Mouse (Mus musculus): Measurements from ENCODE around the gene Tada1.

Gene Tada1

DNA sequence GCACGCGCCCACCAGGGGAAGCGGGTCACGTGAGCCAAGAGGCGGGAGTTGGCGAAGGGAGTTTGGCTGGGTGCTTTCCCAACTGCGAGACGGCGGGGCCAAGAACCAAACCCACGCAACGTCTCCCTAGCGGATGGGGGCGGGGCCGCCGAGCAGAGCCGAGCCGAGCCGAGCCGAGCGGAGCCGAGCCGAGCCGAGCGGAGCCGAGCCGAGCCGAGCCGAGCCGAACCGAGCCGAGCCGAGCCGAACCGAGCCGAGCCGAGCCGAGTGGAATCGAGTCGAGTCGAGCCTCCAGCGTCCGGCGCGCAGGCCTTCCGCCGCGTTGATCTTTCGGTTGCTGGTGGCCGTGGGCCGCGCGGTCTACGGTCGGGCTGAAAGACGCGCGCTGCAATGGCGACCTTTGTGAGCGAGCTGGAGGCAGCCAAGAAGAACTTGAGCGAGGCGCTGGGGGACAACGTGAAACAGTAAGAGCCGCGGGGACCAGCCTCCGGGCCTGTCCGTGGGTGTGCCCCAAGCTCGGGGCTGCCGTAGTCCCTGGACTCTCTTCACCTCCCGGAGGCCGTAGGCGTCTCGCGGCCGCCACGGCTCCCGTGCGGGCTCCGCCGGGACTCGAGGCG is at the start of gene Tada1:
Gene Tada1, plus strand, starts transcription at position 85 of the 617 bp plus-strand sequence.
- peak; percentile 92 for DNase-seq

DNA sequence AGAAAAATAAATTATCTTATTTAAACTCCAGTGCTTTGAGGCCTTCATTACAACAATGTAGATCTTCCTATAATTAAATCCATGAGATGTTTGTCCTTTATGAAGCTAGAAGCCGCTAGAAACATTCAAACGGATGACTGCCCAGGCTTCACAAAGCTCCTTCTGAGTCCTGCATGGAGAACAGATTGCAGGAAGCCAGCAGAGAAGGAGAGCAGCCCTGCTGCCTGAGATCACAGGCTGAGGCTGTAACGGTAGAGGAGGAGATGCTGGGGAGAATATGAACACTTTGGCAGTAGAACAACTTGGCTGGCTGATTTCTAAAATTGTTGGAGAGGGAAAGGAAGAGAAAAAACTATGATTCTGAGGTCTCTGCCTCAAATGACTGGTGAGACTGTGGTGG is 48.1 kb upstream of the Tada1 start:
- no peak for DNase-seq

DNA sequence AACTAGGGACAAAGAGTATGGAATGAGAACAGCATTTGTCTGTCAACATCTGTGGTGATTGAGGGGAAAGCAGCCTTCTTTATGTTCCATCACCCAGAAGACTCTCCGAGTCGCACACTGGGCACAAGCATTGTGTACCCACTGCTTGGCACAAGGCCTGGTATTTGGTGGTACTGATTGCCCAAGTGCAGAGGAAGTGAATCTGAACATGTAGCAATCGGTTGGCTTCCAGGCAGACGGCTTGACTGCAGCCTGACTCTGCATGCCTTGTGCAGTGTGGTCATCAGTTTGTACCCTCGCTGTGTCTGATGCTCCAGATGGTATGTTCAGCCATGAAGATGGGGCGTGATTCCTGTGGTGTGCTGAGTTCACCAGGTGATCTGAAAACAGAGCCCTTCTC is 39.8 kb upstream of the Tada1 start:
- DNase-seq: no peak

DNA sequence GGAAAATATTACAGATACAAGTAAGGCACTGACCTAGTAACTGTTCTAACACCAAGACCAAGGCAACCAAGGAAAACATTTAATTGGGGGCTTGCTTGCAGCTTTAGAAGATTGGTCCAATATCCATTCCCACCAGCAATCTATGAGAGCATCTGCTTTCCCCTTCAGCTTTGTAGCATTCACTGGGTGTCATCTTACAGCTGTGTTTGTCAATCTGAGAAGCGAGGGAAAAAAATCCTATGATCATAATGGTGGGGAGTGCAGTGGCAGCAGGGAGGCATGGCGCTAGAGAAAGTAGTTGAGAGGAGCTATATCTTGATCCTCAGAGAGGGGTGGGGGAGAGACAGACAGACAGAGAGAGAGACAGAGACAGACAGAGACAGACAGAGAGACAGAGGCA is 36.8 kb upstream of the Tada1 start:
- DNase-seq: no peak

DNA sequence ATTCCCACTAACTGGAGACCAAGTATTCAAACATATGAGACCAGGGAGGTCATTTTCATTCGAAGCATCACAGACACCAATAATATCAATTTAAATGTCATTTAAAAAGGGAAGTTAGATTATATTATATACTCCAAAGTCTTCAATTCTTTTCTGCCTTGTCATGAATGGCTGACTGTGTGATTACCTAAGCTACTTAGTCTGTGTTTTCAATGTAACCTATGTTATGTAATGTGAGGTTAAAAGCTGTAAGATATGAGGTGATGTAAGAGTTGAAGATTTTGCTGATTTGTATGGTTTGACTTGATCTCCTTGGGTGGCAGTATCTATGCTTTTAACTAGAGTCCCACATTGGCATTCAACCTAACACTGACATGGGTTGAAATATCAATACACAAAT is 36.4 kb upstream of the Tada1 start:
- no peak for DNase-seq

DNA sequence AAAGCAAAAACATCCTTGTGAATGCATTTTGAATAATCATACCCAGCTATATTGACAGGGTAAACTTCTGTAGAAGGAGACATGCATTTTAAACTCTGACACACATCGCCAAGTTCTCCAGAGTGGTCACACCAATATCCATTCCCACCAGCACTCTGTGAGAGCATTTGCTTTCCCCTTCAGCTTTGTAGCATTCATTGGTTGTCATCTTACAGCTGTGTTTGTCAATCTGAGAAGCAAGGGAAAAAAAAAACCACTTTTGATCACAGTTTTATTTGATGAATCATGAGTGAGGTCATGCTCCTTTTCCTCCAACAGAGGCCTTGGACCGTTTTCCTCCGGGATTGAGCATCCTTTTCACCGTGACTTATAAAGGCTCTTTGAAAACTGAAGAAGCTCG is 35.3 kb upstream of the Tada1 start:
- DNase-seq: no peak

DNA sequence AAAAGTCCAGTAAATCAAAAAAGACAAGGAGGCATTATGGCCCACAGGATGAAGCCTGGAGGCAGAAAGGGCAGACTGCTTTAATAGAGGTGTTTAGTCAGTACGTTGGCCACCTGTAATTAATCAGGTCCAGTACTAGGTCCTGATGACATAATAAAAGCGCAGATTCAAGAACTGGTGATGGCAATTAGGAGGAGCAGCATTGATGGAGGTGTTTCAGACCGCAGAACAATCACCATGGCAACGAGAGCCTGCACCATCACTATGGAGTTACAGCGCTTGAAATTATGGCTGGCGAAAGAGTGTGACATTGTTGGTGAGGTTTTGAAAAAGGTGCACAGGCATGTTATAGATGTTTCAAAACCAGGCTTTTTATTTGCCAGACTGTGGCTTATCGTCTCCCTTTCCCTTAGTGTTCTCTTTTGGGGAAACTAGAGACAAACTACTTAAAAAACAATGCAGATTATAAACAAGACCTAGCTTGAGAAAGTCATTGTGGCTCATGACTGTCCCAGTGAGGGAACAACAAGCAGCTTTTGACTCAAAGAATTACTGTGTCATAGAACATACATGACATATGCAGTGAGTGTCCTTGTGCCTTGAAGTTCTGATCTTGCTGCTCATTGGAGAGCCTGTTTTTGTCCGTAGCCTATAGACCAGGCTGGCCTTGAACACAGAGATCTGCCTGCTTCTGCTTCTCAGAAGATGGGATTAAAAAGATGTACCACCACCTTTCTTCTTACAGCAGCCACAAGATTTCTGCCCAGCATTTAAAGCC is 34.4 kb upstream of the Tada1 start:
- no peak for DNase-seq

DNA sequence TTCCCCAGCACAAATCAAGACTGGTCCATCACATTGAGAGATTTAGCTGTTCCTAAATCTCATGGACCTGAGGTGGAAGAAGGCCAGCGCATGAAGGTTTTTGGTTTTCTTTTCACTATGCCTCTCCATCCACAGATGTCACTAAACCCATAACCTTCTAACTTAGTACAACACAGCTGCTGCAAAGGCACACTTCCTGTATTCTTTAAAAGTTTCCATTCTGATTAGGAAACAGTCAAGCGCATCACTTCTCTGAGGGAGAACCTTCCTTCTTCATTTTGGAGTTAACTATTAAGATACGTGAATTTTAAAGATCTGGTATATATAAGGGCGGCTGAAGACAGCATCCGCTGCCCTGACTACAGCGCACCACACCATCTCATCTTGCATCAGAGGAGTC is 33.3 kb upstream of the Tada1 start:
- no peak for DNase-seq

DNA sequence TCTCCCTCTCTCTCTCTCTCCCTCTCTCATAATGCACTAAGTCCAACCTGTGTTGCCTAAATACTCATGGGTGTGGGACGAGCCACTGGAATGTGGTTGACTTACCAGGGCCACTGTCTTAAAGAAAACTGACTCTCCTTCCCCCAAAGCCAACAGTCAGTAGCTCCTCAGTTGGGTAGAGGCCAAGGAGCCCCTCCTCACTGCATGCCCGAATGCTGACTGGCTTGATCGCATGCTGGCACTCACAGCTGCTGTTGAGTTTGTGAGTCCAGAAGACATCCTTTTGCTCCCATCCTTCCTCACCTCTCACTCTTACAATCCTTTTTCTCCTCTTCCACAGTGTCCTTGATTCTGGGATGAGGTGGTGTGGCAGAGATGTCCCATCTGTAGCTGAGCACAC is 32.0 kb upstream of the Tada1 start:
- DNase-seq: no peak

DNA sequence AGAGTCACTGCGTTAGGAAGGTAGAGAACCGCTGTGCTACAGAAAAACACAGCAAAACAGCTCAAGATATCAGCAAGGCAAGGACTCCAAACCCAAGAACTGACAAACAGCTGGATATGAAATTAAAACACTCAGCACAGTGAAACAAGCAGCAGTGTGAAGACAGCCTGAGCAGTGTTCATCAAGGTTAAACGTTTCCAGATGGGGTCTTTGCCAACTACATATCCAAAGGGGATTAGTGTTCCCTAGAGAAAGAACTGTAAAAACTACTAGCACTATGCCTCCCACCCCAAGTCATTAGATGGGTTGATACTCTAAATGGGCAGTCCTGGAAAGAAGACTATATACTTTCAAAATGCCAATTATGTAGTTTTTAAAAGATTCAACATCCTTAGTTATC is 29.6 kb upstream of the Tada1 start:
- no peak for DNase-seq

DNA sequence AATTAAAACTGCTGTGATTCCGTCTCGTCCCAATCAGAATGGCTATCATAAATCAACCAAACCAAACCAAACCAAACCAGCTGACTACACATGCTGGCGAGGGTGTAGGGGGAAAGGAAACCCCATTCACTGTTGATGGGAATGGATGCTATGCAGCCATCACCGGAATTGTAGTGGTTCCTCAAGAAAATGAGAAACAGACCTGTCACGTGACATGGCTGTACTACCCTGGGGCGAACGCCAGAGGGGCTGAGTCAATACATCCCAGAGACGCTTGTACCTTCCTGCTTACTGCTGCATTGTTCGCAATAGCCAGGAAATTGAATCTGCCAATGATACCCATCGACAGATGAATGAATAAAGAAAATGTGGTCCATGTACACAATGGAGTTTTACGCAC is 29.1 kb upstream of the Tada1 start:
- no peak for DNase-seq

DNA sequence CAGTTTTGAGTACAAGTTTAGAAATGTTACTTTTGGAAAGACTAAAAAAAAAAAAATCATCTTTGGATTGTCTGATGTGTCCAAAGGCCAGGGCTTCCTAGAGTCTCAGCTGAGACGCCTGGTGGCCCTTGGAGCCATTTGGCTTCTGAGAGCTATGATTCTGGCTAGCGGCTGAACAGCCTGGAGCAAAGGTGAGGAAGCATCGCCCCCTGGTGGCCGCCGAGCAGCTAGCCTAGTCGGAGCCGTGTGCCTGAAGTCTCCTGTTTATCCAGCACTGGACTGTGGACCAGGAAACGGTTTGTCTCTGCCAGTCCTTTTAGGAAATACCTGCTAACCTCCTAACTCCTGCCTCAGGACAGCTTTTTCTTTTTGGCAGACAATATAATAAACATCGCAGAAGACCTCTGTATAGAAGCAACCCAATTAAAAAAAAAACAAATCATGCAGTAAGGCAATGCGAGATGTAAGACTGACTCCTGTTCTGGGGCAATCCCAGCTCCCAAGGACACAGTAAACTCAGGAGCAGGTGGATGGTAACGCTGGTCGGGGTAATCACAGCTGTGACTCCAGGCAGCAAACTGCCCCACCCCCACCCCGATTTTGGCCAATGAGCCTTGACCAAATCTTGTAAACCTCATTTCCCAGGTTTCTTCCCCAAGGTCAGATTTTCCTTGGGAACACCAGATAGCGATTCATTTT is 18.6 kb upstream of the Tada1 start:
- peak; percentile 81 for DNase-seq

DNA sequence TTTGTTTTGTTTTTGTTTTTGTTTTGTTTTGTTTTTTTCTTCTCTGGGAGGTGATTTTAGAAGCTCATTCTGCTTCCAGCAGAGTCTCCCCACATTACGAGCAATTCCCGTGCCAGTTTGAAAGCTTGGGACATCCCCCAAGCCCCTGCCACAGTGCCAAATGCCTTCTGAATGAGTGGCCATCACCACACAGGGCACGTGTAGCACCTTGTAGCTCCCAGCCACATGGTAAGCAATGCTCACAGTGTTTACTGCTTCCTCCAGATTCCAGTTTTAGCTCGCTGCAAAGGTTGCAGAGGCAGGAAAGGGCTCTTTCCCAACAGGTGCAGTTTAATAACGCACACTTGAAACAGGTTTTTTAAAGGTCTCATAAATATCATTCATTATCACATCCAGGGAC is 18.0 kb upstream of the Tada1 start:
- DNase-seq: no peak

DNA sequence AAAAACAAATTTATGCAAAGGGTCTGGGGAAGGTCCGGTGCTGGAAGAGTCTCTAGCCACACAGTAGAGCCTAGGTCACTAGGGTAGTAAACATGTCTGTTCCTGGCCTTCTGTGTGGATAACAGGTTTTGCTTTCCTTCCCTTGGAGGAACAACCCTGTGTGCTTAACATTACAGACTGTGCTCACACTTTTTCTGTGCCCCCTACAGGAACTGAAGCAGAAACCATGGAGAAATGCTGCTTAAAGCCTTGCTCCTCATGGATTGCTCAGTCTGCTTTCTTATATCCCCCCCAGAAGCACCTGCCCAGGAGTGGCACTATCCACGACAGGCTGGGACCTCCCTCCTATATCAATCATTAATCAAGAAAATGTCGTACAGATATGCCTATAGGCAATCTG is 17.1 kb upstream of the Tada1 start:
- no peak for DNase-seq

DNA sequence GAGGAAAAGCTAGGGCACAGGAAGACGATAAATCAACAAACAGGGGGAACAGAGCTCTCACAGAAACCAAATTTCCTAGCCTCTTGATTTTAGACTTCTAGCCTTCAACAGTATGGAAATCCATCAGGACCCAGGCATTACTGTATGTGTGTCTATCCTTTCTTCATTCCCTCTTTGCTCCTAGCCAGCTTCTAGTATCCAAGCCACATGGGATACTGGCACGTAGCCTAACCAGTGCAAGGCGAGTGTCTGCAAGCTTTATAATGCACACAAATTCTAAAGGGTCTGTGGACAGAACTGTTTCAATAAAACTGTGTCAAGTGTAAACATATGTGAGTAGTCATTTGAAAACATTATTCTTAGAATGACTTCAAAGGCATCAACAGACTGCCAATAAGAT is 16.2 kb upstream of the Tada1 start:
- DNase-seq: no peak

DNA sequence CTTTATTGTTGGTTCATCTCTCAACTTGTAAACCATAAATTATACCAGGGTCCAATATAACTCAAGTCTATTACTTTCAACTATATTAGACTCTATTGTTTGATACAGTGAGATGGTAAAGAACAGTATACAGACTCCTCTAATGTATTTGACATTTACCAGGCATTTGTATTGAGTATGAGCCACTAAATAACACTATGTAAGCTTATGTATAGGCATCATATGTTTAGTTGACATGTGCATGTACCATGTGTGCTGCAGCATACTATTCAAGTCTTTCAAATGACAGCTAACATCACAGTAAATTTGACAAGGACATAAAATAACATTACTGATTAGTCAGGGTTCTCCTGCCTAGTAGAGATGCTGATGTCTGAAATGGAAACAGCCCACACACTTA is 15.8 kb upstream of the Tada1 start:
- no peak for DNase-seq

DNA sequence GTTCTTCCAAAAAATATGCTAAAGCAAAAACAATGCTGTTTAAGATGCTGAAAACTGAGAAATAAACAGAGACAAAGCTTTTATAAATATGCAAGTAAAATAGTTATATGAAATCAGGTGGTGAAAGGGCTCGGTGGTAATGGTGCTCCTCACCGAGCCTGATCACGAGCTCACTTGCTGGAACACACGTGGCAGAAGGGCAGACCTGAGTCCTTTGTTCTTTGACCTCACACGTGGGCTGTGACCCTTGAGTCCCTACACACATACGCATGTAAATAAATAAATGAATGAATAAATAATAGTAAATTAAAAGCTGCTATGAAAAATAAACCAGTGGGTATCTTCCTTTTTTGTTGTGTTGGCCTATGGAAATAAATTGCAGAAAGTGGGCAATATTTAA is 1.7 kb upstream of the Tada1 start:
- DNase-seq: no peak

DNA sequence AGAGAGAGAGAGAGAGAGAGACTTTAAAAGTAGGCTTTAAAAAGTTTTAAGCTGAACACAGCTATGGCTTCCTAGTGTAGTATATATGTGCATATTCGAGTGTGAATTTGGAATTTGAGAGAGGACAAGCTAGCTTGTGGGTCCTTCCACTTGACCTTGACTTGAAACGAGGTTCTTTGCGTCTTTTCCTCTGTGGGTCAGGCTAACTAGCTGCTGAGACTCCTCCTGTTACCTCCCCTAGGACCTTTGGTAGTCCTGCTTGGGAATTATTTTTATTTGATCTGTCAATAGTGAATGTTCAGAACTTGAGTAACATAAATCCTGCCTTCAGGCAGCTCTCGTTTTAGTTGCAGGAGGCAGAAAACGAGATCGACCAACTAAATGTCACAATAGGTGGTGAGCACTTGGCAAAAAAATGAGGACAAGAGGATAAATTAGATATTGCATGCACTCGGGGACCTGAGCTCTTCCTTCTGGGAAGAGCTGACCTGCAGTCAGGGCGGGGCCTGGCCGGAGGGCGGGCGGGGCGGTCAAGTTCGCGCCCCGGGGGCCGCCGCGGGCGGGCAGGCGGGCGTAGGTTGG is 375 bp upstream of the Tada1 start:
- DNase-seq: peak; percentile 7

DNA sequence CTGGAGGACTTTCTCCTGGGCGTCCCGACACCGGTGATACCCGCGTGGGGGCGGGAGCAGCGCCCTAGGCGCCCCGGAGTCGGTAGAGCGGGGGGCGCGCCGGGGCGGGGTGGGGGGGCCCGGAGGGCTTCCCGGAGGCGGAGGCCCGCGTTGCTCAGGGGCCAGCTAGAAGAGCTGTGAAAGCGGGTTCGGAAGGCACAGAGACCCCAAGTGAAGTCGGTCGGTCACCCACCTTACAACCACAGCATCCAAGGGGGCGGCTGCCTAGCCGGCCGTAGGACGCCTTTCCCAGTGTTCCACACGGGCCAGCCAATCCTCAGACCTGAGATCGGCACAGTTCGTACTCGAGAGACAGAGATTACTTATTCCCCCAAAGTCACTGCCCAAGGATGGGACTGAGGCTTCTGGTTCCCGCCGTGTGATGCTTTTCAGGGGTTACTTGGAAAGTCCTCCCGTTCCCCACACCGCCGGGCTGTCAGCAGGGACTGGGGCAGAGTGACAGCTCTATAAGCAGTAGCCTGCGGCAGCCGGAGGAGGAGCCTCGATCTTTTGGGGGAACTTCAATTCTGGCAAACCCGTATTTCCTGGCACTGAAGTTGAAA is 834 bp downstream of the Tada1 start:
- DNase-seq: peak; percentile 73

DNA sequence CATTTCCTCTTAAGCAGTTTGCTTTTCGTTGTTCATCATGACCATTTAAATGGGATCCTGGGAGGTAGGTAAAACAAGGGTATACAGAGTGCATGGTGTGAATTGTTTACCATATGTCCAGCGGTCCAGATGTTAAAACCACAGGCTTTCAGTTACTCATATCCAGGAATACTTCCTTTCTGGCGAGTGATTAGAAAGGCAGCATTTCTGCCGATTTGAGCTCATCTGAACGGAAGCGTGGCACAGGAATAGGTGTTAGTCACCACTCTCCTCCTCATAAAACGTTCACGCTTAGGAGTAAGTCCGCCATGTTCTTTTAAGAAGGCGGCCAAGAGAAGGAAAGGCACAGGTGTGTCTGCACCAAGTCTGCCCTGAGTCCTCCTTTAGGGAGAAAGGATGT is 2.4 kb downstream of the Tada1 start:
- no peak for DNase-seq

DNA sequence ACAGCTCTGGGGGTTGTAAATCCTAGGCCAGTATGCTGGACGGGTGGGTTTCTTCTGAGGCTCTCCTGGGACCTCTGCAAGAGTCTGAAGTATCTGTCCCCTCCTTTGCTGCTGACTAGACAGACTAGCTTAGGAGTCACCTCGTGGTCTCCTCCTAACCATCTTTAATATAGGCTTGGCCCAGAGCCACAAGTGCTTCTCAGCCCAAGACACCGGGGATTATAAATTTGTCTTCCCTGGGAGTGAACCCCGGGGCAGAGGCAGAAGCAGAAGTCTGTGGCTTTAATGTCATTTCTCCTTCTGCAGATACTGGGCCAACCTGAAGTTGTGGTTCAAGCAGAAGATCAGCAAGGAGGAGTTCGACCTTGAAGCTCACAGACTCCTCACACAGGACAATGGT is 2.9 kb downstream of the Tada1 start:
- DNase-seq: no peak

DNA sequence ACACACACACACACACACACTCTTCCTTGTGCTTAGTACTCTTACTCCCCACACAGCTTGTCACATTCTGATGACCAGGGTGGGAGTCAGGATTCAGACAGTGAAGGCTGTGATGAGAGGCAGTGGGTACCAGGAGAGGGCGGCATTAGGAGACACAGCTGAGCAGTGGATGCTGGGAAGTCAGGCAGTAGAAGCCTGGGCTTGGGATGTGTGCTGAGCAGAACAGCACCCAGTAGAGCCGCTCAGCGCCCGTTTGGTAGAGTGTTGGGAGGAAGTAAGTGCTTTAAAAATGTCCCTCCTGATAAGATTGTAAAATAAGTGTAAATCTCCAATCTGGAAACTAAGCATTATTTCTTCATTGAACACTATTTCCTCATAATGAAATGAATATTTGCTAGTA is 3.7 kb downstream of the Tada1 start:
- DNase-seq: no peak

DNA sequence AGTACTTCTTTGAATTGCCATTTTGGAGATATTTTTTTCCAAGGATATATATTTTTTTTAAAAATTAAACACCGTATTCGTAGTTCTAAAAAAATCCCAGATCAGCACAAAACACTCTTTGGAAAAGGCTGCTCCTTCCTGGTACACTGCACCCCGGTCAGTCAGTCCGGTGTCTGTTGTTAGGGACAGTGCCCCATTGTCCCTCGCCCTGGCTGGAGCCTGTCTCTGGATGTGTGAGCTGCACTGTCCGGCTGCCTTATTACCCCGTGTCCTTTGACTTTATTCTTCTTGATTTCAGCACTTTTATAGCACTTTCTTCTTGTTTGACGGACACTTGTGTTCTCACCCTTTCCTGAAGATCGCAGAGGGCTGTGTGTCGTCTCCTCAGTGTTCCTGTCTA is 5.7 kb downstream of the Tada1 start:
- no peak for DNase-seq

DNA sequence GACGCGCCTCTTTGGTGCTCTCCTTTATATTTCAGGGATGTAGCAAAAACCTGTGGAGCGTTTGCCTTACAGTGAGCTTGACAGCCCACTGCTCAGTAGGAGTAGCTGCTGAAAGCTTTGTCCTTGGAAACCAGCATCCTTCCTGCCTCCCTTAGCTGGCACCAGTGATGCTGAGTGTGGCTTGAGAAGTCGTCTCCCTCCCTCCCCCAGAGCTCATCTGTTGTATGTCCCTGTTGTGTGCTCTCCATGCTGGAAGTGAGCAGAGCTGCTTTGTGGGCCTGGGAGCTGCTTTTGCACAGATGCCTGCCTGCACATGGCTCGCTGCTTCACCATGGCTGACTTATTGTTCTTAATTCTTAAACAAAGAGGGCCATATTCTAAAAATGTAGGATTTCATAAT is 6.5 kb downstream of the Tada1 start:
- DNase-seq: no peak

Data from thymus, postnatal 25 days (tissue).